Mouse (Mus musculus) myocyte (in vitro differentiated cells): ENCODE data around the gene Dlgap1.

Experiments used
- E2F4 ChIP-seq: IDR thresholded peaks from one replicate; pipeline ENCODE4 v1.6.1; 2011; ENCODE audit warnings: mild to moderate bottlenecking, control low read depth, moderate library complexity; ENCODE audit not compliant: insufficient read depth
- MAX ChIP-seq: IDR thresholded peaks from one replicate; pipeline ENCODE4 v1.6.1; 2011; ENCODE audit warnings: low read depth, mild to moderate bottlenecking, control low read depth
- MYOG ChIP-seq, 3 experiments: IDR thresholded peaks; one replicate each; pipeline ENCODE4 v1.6.1; 2011; ENCODE audit warnings: control low read depth in 2 of 3, low read depth in 2 of 3, mild to moderate bottlenecking in 2 of 3; ENCODE audit not compliant: insufficient read length in 2 of 3, control insufficient read depth in 1 of 3, insufficient read depth in 1 of 3
- POLR2A ChIP-seq: IDR thresholded peaks from one replicate; pipeline ENCODE4 v1.6.1; 2011; ENCODE audit warnings: low read depth, mild to moderate bottlenecking, control low read depth, moderate library complexity; ENCODE audit not compliant: insufficient read length
- SRF ChIP-seq: IDR thresholded peaks from one replicate; pipeline ENCODE4 v1.6.1; 2011; ENCODE audit warnings: low read depth; ENCODE audit not compliant: control insufficient read depth, insufficient read length
- TCF12 ChIP-seq: IDR thresholded peaks from one replicate; pipeline ENCODE4 v1.6.1; 2011; ENCODE audit warnings: mild to moderate bottlenecking, control low read depth; ENCODE audit not compliant: poor library complexity, insufficient read depth, severe bottlenecking
- TCF3 ChIP-seq: IDR thresholded peaks from one replicate; pipeline ENCODE4 v1.6.1; 2011; ENCODE audit warnings: low read depth, control low read depth; ENCODE audit not compliant: insufficient read length
- USF1 ChIP-seq: IDR thresholded peaks from one replicate; pipeline ENCODE4 v1.6.1; 2011; ENCODE audit warnings: low read depth, mild to moderate bottlenecking, control low read depth, moderate library complexity

DNA sequence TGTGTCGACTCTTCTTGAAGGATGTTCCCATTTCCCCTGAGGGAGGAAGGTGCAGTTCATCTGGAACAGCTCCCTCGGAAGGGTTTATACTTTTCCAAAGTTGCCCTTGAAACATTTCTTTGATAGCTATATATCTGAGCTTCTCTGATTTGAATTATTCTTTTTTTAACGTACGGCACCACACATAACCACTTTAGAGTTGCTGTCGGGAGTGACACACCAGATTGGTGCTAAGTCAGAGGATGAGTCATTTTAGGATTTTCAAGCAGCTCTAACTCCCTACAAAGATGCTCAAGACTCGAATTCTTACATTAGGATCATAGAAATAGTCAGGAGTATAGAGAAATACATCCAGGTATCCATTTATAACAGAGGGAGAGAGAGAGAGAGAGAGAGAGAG is 364.6 kb downstream of the Dlgap1 start:
- TF ChIP-seq TCF3, result no peak
- TF ChIP-seq POLR2A, result no peak
- TF ChIP-seq MYOG (IDR thresholded peaks at IDR 0.05; ENCODE audit: control insufficient read depth in 1 of 3, insufficient read depth in 1 of 3, insufficient read length in 2 of 3, low read depth in 2 of 3), result no peak
- TF ChIP-seq SRF, result no peak
- no peak for TF ChIP-seq MAX
- no peak for TF ChIP-seq USF1
- TF ChIP-seq TCF12, result no peak
- no peak for TF ChIP-seq E2F4
